10 mouse cellular contexts compared by ENCODE assay signal in the genomic region with DNA sequence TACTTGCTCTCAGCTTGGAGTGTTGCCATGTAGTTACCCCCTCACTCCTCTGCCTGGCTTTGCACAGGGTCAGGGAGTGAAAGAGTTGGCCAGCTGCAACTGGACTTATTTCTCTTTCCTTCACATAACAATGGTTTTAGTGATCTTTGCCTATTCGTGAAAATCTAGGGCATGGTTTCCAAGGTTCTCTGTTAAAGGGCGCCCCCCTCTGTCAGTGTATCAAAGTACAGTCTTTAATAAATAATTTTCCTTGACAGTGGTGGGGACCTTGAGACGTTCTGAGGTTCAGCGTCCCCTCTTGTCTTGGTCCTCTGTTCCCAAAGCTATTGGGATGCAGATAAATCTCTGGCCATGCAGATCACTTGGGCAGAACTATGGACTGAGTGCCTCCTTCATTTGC. TPM values are rescaled to one million over a fixed set of nuclear protein-coding genes. Genes with fewer than 3 reads are reported as not detected.
DNase-seq lines count a peak whose midpoint lies in the region; ATAC-seq and TF ChIP-seq lines count a peak whose summit lies in the region.
"Had no signal": no experiment of that assay in that cellular context is flagged by ENCODE, and none has a peak within 500 bp of the region (broad histone marks: within the 10 kb centered on the region; RNA-seq: fewer than 3 reads in every experiment).

No protein-coding gene starts in this region.

- H3K27me3 ChIP-seq in embryonic facial prominence, embryonic 11.5 days (ENCODE audit: control insufficient read depth, insufficient read depth, low read length) = no peaks in the 10 kb centered on the region
- no peaks in the 10 kb centered on the region for H3K27me3 ChIP-seq in embryonic facial prominence, embryonic 10.5 days (replicated peaks; ENCODE audit: low read depth, poor library complexity, severe bottlenecking)
- H3K27me3 ChIP-seq in lung, postnatal 0 days (replicated peaks; ENCODE audit: insufficient read depth, low read length) = no peaks in the 10 kb centered on the region
- H3K27me3 ChIP-seq in stomach, postnatal 0 days (ENCODE audit: control insufficient read depth, insufficient read depth, low read length) = no peaks in the 10 kb centered on the region
- H3K27me3 ChIP-seq: embryonic facial prominence, embryonic 13.5 days; neural tube, embryonic 13.5 days had no signal

- ATAC-seq in embryonic facial prominence, embryonic 11.5 days (replicated peaks; ENCODE audit: insufficient number of reproducible peaks, low FRiP score, low TSS enrichment, low read depth) = no peak
- ATAC-seq in lung, postnatal 0 days = no peak
- peak; percentile 77 for ATAC-seq in common myeloid progenitor, adult 5-6 weeks (replicated peaks; ENCODE audit: low read depth, poor library complexity, severe bottlenecking)
- ATAC-seq in stomach, postnatal 0 days (ENCODE audit: low FRiP score, low TSS enrichment) = no peak

- H3K4me2 ChIP-seq in embryonic facial prominence, embryonic 11.5 days (ENCODE audit: low read depth, low read length) = no peak overlapping the region
- no peak overlapping the region for H3K4me2 ChIP-seq in lung, postnatal 0 days (replicated peaks; ENCODE audit: low read depth, low read length)
- no peak overlapping the region for H3K4me2 ChIP-seq in stomach, postnatal 0 days (replicated peaks; ENCODE audit: low read depth)
- H3K4me2 ChIP-seq: embryonic facial prominence, embryonic 13.5 days; neural tube, embryonic 13.5 days had no signal

- no peaks in the 10 kb centered on the region for H3K4me1 ChIP-seq in embryonic facial prominence, embryonic 11.5 days (ENCODE audit: control insufficient read depth, insufficient read depth, low read length)
- no peaks in the 10 kb centered on the region for H3K4me1 ChIP-seq in embryonic facial prominence, embryonic 10.5 days
- H3K4me1 ChIP-seq in lung, postnatal 0 days (ENCODE audit: insufficient read depth, low read depth, low read length) = no peaks in the 10 kb centered on the region
- no peaks in the 10 kb centered on the region for H3K4me1 ChIP-seq in stomach, postnatal 0 days (replicated peaks; ENCODE audit: control insufficient read depth, insufficient read depth)
- H3K4me1 ChIP-seq: embryonic facial prominence, embryonic 13.5 days; neural tube, embryonic 13.5 days had no signal

- 33% methylated on average over 4 of the region's 4 CpGs for WGBS in embryonic facial prominence, embryonic 11.5 days
- WGBS in embryonic facial prominence, embryonic 10.5 days = 25% methylated on average over 4 of the region's 4 CpGs
- WGBS in lung, postnatal 0 days = 26% methylated on average over 4 of the region's 4 CpGs
- WGBS in stomach, postnatal 0 days = 28% methylated on average over 4 of the region's 4 CpGs

- H3K36me3 ChIP-seq in embryonic facial prominence, embryonic 11.5 days (replicated peaks; ENCODE audit: control insufficient read depth, insufficient read depth, low read depth, low read length) = no peaks in the 10 kb centered on the region
- H3K36me3 ChIP-seq in embryonic facial prominence, embryonic 10.5 days (replicated peaks) = no peaks in the 10 kb centered on the region
- H3K36me3 ChIP-seq in lung, postnatal 0 days (ENCODE audit: insufficient read depth, low read length) = no peaks in the 10 kb centered on the region
- H3K36me3 ChIP-seq in stomach, postnatal 0 days (ENCODE audit: control insufficient read depth, insufficient read depth, low read length) = no peaks in the 10 kb centered on the region
- H3K36me3 ChIP-seq: embryonic facial prominence, embryonic 13.5 days; neural tube, embryonic 13.5 days had no signal

- no peak for TF ChIP-seq EP300 in lung, postnatal 0 days (IDR thresholded peaks at IDR 0.05)
- TF ChIP-seq EP300 in stomach, postnatal 0 days (optimal IDR thresholded peaks at IDR 0.05) = no peak

- H3K27ac ChIP-seq in embryonic facial prominence, embryonic 11.5 days (replicated peaks; ENCODE audit: low read depth, low read length) = no peak overlapping the region
- H3K27ac ChIP-seq in embryonic facial prominence, embryonic 10.5 days (replicated peaks) = no peak overlapping the region
- H3K27ac ChIP-seq in lung, postnatal 0 days (ENCODE audit: low read length) = no peak overlapping the region
- H3K27ac ChIP-seq in stomach, postnatal 0 days (replicated peaks) = no peak overlapping the region
- H3K27ac ChIP-seq: embryonic facial prominence, embryonic 13.5 days; neural tube, embryonic 13.5 days had no signal

- H3K9ac ChIP-seq in embryonic facial prominence, embryonic 11.5 days (replicated peaks; ENCODE audit: low read length) = no peak overlapping the region
- H3K9ac ChIP-seq in lung, postnatal 0 days (replicated peaks; ENCODE audit: low read depth) = no peak overlapping the region
- H3K9ac ChIP-seq in stomach, postnatal 0 days (ENCODE audit: low read length) = no peak overlapping the region
- H3K9ac ChIP-seq: embryonic facial prominence, embryonic 13.5 days; neural tube, embryonic 13.5 days had no signal

- DNase-seq in embryonic facial prominence, embryonic 11.5 days (ENCODE audit: low spot score) = peak; percentile 10
- no peak for DNase-seq in embryonic facial prominence, embryonic 10.5 days (ENCODE audit: low spot score)
- DNase-seq in lung, postnatal 0 days (ENCODE audit: low spot score) = no peak
- DNase-seq in lung, postnatal 14 days = no peak
- no peak for DNase-seq in stomach, postnatal 0 days (ENCODE audit: low spot score)
- DNase-seq in cerebellum, postnatal 4 days (ENCODE audit: low spot score in 2 of 2) = no peak
- DNase-seq in gastrocnemius, adult 18-20 months (ENCODE audit: low spot score) = no peak

- TF ChIP-seq CTCF in lung, postnatal 0 days (IDR thresholded peaks at IDR 0.05) = peak; percentile 37; the same call in 1 of the 2 replicates
- TF ChIP-seq CTCF in stomach, postnatal 0 days (IDR thresholded peaks at IDR 0.05; ENCODE audit: low read depth) = peak; percentile 44

- H3K9me3 ChIP-seq in embryonic facial prominence, embryonic 11.5 days (replicated peaks; ENCODE audit: control insufficient read depth, low read length) = no peaks in the 10 kb centered on the region
- no peaks in the 10 kb centered on the region for H3K9me3 ChIP-seq in embryonic facial prominence, embryonic 10.5 days
- H3K9me3 ChIP-seq in lung, postnatal 0 days (ENCODE audit: low read length) = no peaks in the 10 kb centered on the region
- no peaks in the 10 kb centered on the region for H3K9me3 ChIP-seq in stomach, postnatal 0 days (ENCODE audit: control insufficient read depth, low read length)
- H3K9me3 ChIP-seq: embryonic facial prominence, embryonic 13.5 days; neural tube, embryonic 13.5 days had no signal

- H3K4me3 ChIP-seq in embryonic facial prominence, embryonic 11.5 days (ENCODE audit: low read depth, low read length) = no peak overlapping the region
- no peak overlapping the region for H3K4me3 ChIP-seq in embryonic facial prominence, embryonic 10.5 days
- no peak overlapping the region for H3K4me3 ChIP-seq in lung, postnatal 0 days (ENCODE audit: low read depth, low read length)
- no peak overlapping the region for H3K4me3 ChIP-seq in stomach, postnatal 0 days (ENCODE audit: low read depth, low read length)
- H3K4me3 ChIP-seq: embryonic facial prominence, embryonic 13.5 days; neural tube, embryonic 13.5 days had no signal

RNA-seq across cellular contexts. Expression of gene Dock2, which starts 12.4 kb away (rescaled TPM):
- polyA plus RNA-seq in embryonic facial prominence, embryonic 11.5 days (2014; fragmentation: Nextera tagmentation; extraction: Ambion mirVana) = 0.53 and 1.0 TPM in 2 replicates
- polyA plus RNA-seq in embryonic facial prominence, embryonic 10.5 days (2016; fragmentation: Nextera tagmentation; extraction: Ambion mirVana) = 0.59 TPM in 2 replicates
- polyA plus RNA-seq in lung, postnatal 0 days (2015; fragmentation: Nextera tagmentation; extraction: Ambion mirVana) = 1.8 and 2.0 TPM in 2 replicates
- 124 and 126 TPM in 2 replicates for total RNA-seq in common myeloid progenitor, adult 5-6 weeks (2017)
- polyA plus RNA-seq in stomach, postnatal 0 days (2015; fragmentation: Nextera tagmentation; extraction: Ambion mirVana) = 0.62 and 1.0 TPM in 2 replicates
- under 1 TPM; 0.62 to 0.85 TPM for total RNA-seq in gastrocnemius, adult 18-20 months (2021)

RNA-seq across cellular contexts. Expression of gene Spdl1, which starts 37.3 kb away (rescaled TPM):
- polyA plus RNA-seq in embryonic facial prominence, embryonic 11.5 days (2014; fragmentation: Nextera tagmentation; extraction: Ambion mirVana) = 32.7 and 36.8 TPM in 2 replicates
- 32.2 and 33.3 TPM in 2 replicates for polyA plus RNA-seq in embryonic facial prominence, embryonic 10.5 days (2016; fragmentation: Nextera tagmentation; extraction: Ambion mirVana)
- 1.1 and 1.7 TPM in 2 replicates for polyA plus RNA-seq in lung, postnatal 0 days (2015; fragmentation: Nextera tagmentation; extraction: Ambion mirVana)
- total RNA-seq in common myeloid progenitor, adult 5-6 weeks (2017) = 33.0 and 42.4 TPM in 2 replicates
- polyA plus RNA-seq in stomach, postnatal 0 days (2015; fragmentation: Nextera tagmentation; extraction: Ambion mirVana) = 3.8 and 5.0 TPM in 2 replicates
- not detected for total RNA-seq in gastrocnemius, adult 18-20 months (2021)
